Mouse (Mus musculus) mouse embryonic stem cell (cell line): ENCODE data around the gene Adgrb3.

Source experiments
- in situ Hi-C, 2 experiments: fragments of 300-500 bp; cut with MboI; formaldehyde crosslinking; loops; 1 replicate in 1 of 2; 3 replicates in 1 of 2; pipeline ENCODE4 v1.14.3; 2019 to 2020; ENCODE audit warnings: low sequenced_read_pairs in 2 of 2, low pct_unique_long_range_greater_than_20kb in 1 of 2, mixed read lengths in 1 of 2; ENCODE audit not compliant: unreplicated experiment in 1 of 2

The Adgrb3 gene

GRCm38 (mm10) chr1:25828971-25829920 lies at the start of gene Adgrb3:
Adgrb3 (minus strand) TSS chr1:25829707.
- in situ Hi-C loops: no loop called here

- in situ Hi-C loops: no loop called here
Measured at GRCm38 (mm10) chr1:25877526-25877925, 48.0 kb upstream of the Adgrb3 start.

GRCm38 (mm10) chr1:25857473-25857872 lies 28.0 kb upstream of the Adgrb3 start:
- in situ Hi-C loops: no loop called here

DNA sequence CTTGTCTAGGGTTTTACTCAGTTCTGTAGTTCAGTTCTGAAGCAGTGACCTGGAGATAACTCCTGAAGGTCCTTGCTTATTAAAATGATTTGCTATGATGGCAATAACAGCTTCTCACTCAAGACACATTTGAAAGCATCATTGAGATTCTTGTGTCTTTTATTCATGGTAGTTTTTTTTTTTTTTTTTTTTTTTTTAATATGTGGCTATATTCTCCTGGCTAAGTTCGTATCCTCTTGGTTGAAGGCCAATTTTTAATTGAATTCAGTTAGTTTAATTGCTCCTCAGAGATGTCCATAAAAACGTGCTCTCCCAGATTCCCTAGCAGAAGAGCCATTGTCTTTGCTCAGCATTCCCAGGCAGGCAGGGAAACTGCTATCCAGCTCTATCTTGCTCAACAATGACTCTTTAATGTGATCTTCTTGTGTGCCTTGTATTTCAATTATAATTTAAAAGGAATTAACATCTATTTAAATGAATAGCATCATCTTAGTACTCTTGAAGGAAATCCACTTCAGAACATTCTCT lies 25.0 kb upstream of the Adgrb3 start:
- in situ Hi-C loops: no loop called here

DNA sequence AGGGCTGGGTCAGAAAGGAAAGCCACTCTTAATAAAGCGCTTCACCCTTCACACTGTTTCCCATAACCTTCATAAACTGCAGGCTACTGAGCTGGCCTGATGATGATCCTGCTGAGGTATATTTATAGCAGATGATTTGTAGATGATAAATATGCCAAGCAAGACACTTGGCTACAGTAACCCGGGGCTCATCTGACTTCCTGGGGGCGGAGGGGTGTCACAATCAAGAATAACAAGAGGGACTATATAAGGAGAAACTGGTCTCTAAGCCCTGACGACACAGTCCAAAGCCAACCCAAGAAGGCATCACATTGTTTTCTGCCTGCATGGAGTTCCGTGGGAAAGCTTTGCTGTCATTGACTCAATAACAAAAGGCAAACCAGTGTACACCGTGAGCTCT lies 2.8 kb upstream of the Adgrb3 start:
- in situ Hi-C loops: no loop called here

DNA sequence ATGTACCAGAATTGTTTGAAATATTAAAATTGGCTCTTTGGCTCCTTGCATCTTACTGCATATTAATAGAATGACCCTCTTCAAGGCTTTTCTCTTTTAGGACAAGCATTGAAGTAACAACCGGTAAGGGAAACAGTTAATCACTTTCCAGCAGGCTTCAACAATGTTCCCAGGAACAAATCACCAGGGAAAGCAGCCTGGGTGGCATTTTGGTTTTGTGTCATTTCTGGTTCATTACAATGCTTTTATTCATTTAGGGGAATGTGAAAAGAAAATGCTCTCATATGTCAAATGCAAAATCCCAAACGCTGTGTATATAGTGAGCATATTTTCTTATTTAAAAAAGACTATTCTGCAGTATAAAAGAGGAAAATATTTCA lies 2.0 kb upstream of the Adgrb3 start:
- in situ Hi-C loops: no loop called here

- in situ Hi-C loops: no loop called here
Measured at GRCm38 (mm10) chr1:25830757-25831520, 1.4 kb upstream of the Adgrb3 start.

- in situ Hi-C loops: no loop called here
Measured at GRCm38 (mm10) chr1:25829921-25830751, 629 bp upstream of the Adgrb3 start.

DNA sequence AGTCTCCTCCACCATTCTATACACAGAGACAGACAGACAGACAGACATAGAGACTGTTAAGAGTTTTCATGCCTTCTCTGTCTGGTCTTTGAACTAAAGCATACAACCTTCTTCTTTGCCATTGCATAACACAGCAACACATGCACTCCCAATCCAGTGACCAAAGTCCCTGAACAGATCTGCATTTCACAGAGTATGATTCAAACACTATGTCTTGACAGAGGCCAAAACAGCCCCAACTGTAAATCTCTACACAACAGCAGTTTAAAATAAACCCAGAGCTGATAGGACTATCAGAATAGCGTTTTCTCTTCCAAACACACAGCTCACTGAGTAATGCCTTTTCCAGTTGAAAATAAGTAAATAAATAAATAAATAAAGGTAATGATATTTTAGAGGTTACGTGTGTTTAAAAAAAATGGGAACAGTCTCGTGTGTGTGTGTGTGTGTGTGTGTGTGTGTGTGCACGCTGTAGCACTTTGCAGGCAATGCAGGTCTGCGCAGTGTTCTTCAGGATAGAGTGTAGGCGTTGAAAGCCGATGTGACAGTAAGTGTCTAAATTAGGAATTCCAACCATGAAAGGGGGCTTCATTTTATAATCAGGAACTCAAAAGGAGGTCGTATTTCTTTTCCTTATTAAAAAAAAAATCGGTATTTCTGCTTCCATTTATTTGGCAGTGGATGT lies 1.3 kb downstream of the Adgrb3 start:
- in situ Hi-C loops: no loop called here

GRCm38 (mm10) chr1:25827436-25827835 lies 2.1 kb downstream of the Adgrb3 start:
- in situ Hi-C loops: no loop called here

GRCm38 (mm10) chr1:25826771-25827170 lies 2.7 kb downstream of the Adgrb3 start:
- in situ Hi-C loops: no loop called here

GRCm38 (mm10) chr1:25824626-25825025 lies 4.9 kb downstream of the Adgrb3 start:
- in situ Hi-C loops: no loop called here

DNA sequence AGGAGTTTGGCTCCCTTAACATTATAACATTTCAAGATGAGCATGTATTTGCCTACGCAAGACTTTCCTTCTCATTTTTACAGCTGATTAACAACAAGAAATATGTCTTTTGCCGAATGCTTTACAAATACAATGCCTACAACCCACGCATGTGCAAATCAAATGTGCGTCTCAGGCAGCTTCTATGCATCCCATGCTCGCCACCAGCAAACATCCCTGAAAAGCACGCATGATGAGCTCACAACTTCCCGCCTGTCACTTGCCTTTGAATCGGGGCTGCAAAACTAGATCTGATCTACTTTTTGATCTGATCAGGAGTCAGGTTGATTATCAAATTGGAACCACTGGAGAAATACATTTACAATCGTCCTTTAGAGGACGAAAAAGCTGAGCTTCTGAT lies 5.5 kb downstream of the Adgrb3 start:
- in situ Hi-C loops: no loop called here

GRCm38 (mm10) chr1:25815491-25815890 lies 14.0 kb downstream of the Adgrb3 start:
- in situ Hi-C loops: no loop called here

GRCm38 (mm10) chr1:25778784-25779183 lies 50.7 kb downstream of the Adgrb3 start:
- in situ Hi-C loops: no loop called here

- in situ Hi-C loops: no loop called here
Measured at GRCm38 (mm10) chr1:25777459-25777858, 52.0 kb downstream of the Adgrb3 start.

GRCm38 (mm10) chr1:25775440-25776130 lies 53.9 kb downstream of the Adgrb3 start:
- in situ Hi-C loops: no loop called here
